ENCODE assay signal across 8 mouse cellular contexts in genomic region chr10:81430141-81430830, GRCm38 (mm10). TPM values are rescaled to one million over a fixed set of nuclear protein-coding genes. Genes with fewer than 3 reads are reported as not detected.
A peak's percentile ranks its signal among the peaks of the same experiment; 100 is the strongest.
DNase-seq lines count a peak whose midpoint lies in the region; ATAC-seq and TF ChIP-seq lines count a peak whose summit lies in the region.

No protein-coding gene starts in this region.

- no peaks in the 10 kb centered on the region for H3K27me3 ChIP-seq in C2C12 (ENCODE audit: control insufficient read depth, insufficient read depth, insufficient read length)
- H3K27me3 ChIP-seq in forebrain, embryonic 11.5 days (ENCODE audit: control insufficient read depth, insufficient read depth, low read length), result peaks cover 37% of the 10 kb centered on the region
- H3K27me3 ChIP-seq in heart, embryonic 16.5 days (ENCODE audit: control insufficient read depth, insufficient read depth, low read length), result no peaks in the 10 kb centered on the region
- H3K27me3 ChIP-seq in lung, embryonic 14.5 days (ENCODE audit: insufficient read depth, low read length), result no peaks in the 10 kb centered on the region; the same call in 1 of the 2 replicates

- H3K4me2 ChIP-seq in forebrain, embryonic 11.5 days (ENCODE audit: low read depth, low read length, severe bottlenecking), result peak overlapping the region; percentile 92
- peak overlapping the region; percentile 92 for H3K4me2 ChIP-seq in heart, embryonic 16.5 days (ENCODE audit: low read depth, low read length)
- H3K4me2 ChIP-seq in lung, embryonic 14.5 days, result peak overlapping the region; percentile 92

- peaks cover 39% of the 10 kb centered on the region for H3K79me2 ChIP-seq in C2C12 (ENCODE audit: control insufficient read depth, insufficient read depth)

- peak overlapping the region; percentile 75 for H3K27ac ChIP-seq in forebrain, embryonic 11.5 days (ENCODE audit: low read depth, low read length)
- H3K27ac ChIP-seq in heart, embryonic 16.5 days (ENCODE audit: low read length), result peak overlapping the region; percentile 98
- peak overlapping the region; percentile 95 for H3K27ac ChIP-seq in lung, embryonic 14.5 days (ENCODE audit: low read depth)

- peaks cover 24% of the 10 kb centered on the region for H3K79me3 ChIP-seq in C2C12 (ENCODE audit: low read depth)

- peaks cover 20% of the 10 kb centered on the region for H3K4me1 ChIP-seq in forebrain, embryonic 11.5 days (replicated peaks; ENCODE audit: control insufficient read depth, insufficient read depth, low read length)
- peaks cover 50% of the 10 kb centered on the region for H3K4me1 ChIP-seq in heart, embryonic 16.5 days (ENCODE audit: control insufficient read depth, insufficient read depth, low read length)
- peaks cover 9% of the 10 kb centered on the region; the same call in 1 of the 2 replicates for H3K4me1 ChIP-seq in lung, embryonic 14.5 days (ENCODE audit: insufficient read depth)

- no peaks in the 10 kb centered on the region for H3K9me3 ChIP-seq in forebrain, embryonic 11.5 days (ENCODE audit: control insufficient read depth, low read length)
- no peaks in the 10 kb centered on the region for H3K9me3 ChIP-seq in heart, embryonic 16.5 days (replicated peaks; ENCODE audit: control insufficient read depth, low read length)
- H3K9me3 ChIP-seq in lung, embryonic 14.5 days (ENCODE audit: low read depth, low read length), result no peaks in the 10 kb centered on the region

- WGBS in forebrain, embryonic 11.5 days, result under 1% methylated on average over 49 of the region's 89 CpGs
- under 1% methylated on average over 59 of the region's 89 CpGs for WGBS in heart, embryonic 16.5 days
- WGBS in lung, embryonic 14.5 days, result under 1% methylated on average over 59 of the region's 89 CpGs

- H3K9ac ChIP-seq in forebrain, embryonic 11.5 days (ENCODE audit: low read length), result peak overlapping the region; percentile 83
- peak overlapping the region; percentile 89 for H3K9ac ChIP-seq in heart, embryonic 16.5 days (ENCODE audit: low read length)
- peak overlapping the region; percentile 75 for H3K9ac ChIP-seq in lung, embryonic 14.5 days

- peak; percentile 84 to 92 for DNase-seq in adrenal gland, postnatal 36 days
- DNase-seq in forebrain, embryonic 11.5 days (ENCODE audit: low spot score), result peak; percentile 85
- peak; percentile 81 to 91 for DNase-seq in kidney, postnatal 36 days
- DNase-seq in lung, embryonic 14.5 days, result peak; percentile 88
- peak; percentile 86 for DNase-seq in ovary, postnatal 36 days (ENCODE audit: low spot score)
- DNase-seq in thymus, postnatal 10 days (ENCODE audit: low spot score in 2 of 2), result peak; percentile 49 to 72

- no peak for TF ChIP-seq CTCF in C2C12 (IDR thresholded peaks at IDR 0.05; ENCODE audit: control insufficient read depth, insufficient read depth, insufficient read length)
- TF ChIP-seq CTCF in lung, embryonic 14.5 days (IDR thresholded peaks at IDR 0.05; ENCODE audit: low read depth), result no peak

- H3K36me3 ChIP-seq in C2C12 (ENCODE audit: control insufficient read depth, insufficient read depth), result no peaks in the 10 kb centered on the region
- no peaks in the 10 kb centered on the region for H3K36me3 ChIP-seq in forebrain, embryonic 11.5 days (ENCODE audit: control insufficient read depth, insufficient read depth, low read length)
- H3K36me3 ChIP-seq in heart, embryonic 16.5 days (ENCODE audit: control insufficient read depth, insufficient read depth), result no peaks in the 10 kb centered on the region
- no peaks in the 10 kb centered on the region for H3K36me3 ChIP-seq in lung, embryonic 14.5 days (ENCODE audit: insufficient read depth)

- H3ac ChIP-seq in C2C12 (ENCODE audit: control insufficient read depth, insufficient read length, low read depth), result peak overlapping the region; percentile 89

- ATAC-seq in forebrain, embryonic 11.5 days (replicated peaks; ENCODE audit: low FRiP score), result peak; percentile 19; the same call in 1 of the 2 replicates
- peak; percentile 30 for ATAC-seq in heart, embryonic 16.5 days (replicated peaks; ENCODE audit: extremely low read depth, insufficient read depth, low FRiP score)
- peak; percentile 4; the same call in 1 of the 2 replicates for ATAC-seq in lung, embryonic 14.5 days (ENCODE audit: insufficient read depth)

- H3K4me3 ChIP-seq in C2C12 (ENCODE audit: insufficient read depth, poor library complexity, severe bottlenecking), result peak overlapping the region; percentile 59
- H3K4me3 ChIP-seq in forebrain, embryonic 11.5 days (ENCODE audit: low read depth, low read length), result peak overlapping the region; percentile 87
- peak overlapping the region; percentile 79 for H3K4me3 ChIP-seq in heart, embryonic 16.5 days (ENCODE audit: low read length)
- peak overlapping the region; percentile 78 for H3K4me3 ChIP-seq in lung, embryonic 14.5 days (ENCODE audit: low read depth, low read length)

TF ChIP-seq in C2C12, 6 proteins besides CTCF, POLR2A, EP300 and RAD21:
- TF ChIP-seq USF1 (IDR thresholded peaks at IDR 0.05; ENCODE audit: low read depth), result no peak
TF ChIP-seq in C2C12: peak in this region for 0.

RNA-seq across cellular contexts. Expression of gene Nfic, which starts 25.1 kb away (rescaled TPM):
- polyA plus RNA-seq in C2C12 (2012; fragmentation: generic; extraction: Trizol), result 86.7 TPM
- 100 to 1,000 TPM in 1 of 2 experiments, 10 to 100 TPM in 1; 93.2 to 114 TPM for total RNA-seq in adrenal gland, postnatal 36 days (2021)
- 10.5 and 10.8 TPM in 2 replicates for polyA plus RNA-seq in forebrain, embryonic 11.5 days (2014; fragmentation: Nextera tagmentation; extraction: Ambion mirVana)
- polyA plus RNA-seq in heart, embryonic 16.5 days (2015; fragmentation: Nextera tagmentation; extraction: Ambion mirVana), result 54.7 and 61.1 TPM in 2 replicates
- polyA plus RNA-seq in lung, embryonic 14.5 days (2014; fragmentation: Nextera tagmentation; extraction: Ambion mirVana), result 86.0 and 86.5 TPM in 2 replicates

RNA-seq across cellular contexts. Expression of gene Smim24, which starts 37.4 kb away (rescaled TPM):
- 0.32 TPM for polyA plus RNA-seq in C2C12 (2012; fragmentation: generic; extraction: Trizol)
- 1 to 10 TPM; 1.2 to 1.6 TPM for total RNA-seq in adrenal gland, postnatal 36 days (2021)
- 2.8 and 3.3 TPM in 2 replicates for polyA plus RNA-seq in forebrain, embryonic 11.5 days (2014; fragmentation: Nextera tagmentation; extraction: Ambion mirVana)
- 5.0 and 9.2 TPM in 2 replicates for polyA plus RNA-seq in heart, embryonic 16.5 days (2015; fragmentation: Nextera tagmentation; extraction: Ambion mirVana)
- polyA plus RNA-seq in lung, embryonic 14.5 days (2014; fragmentation: Nextera tagmentation; extraction: Ambion mirVana), result 2.8 and 3.3 TPM in 2 replicates

RNA-seq across cellular contexts. Expression of gene Gm48552, which starts 41.5 kb away (rescaled TPM):
- polyA plus RNA-seq in C2C12 (2012; fragmentation: generic; extraction: Trizol), result 0.20 TPM
- total RNA-seq in adrenal gland, postnatal 36 days (2021), result 1 to 10 TPM in 1 of 2 experiments, not detected in 1; 1.5 TPM
- polyA plus RNA-seq in forebrain, embryonic 11.5 days (2014; fragmentation: Nextera tagmentation; extraction: Ambion mirVana), result 1.1 and 3.0 TPM in 2 replicates
- polyA plus RNA-seq in heart, embryonic 16.5 days (2015; fragmentation: Nextera tagmentation; extraction: Ambion mirVana), result 0.55 and 0.83 TPM in 2 replicates
- 1.3 and 1.4 TPM in 2 replicates for polyA plus RNA-seq in lung, embryonic 14.5 days (2014; fragmentation: Nextera tagmentation; extraction: Ambion mirVana)

RNA-seq across cellular contexts. Expression of gene Gm48551, which starts 46.0 kb away (rescaled TPM):
- polyA plus RNA-seq in C2C12 (2012; fragmentation: generic; extraction: Trizol), result 1.7 TPM
- 1 to 10 TPM; 1.1 to 1.7 TPM for total RNA-seq in adrenal gland, postnatal 36 days (2021)
- polyA plus RNA-seq in forebrain, embryonic 11.5 days (2014; fragmentation: Nextera tagmentation; extraction: Ambion mirVana), result 3.0 and 3.5 TPM in 2 replicates
- 2.1 and 2.6 TPM in 2 replicates for polyA plus RNA-seq in heart, embryonic 16.5 days (2015; fragmentation: Nextera tagmentation; extraction: Ambion mirVana)
- polyA plus RNA-seq in lung, embryonic 14.5 days (2014; fragmentation: Nextera tagmentation; extraction: Ambion mirVana), result 2.8 and 3.8 TPM in 2 replicates

RNA-seq across cellular contexts. Expression of gene Dohh, which starts 46.1 kb away (rescaled TPM):
- 148 TPM for polyA plus RNA-seq in C2C12 (2012; fragmentation: generic; extraction: Trizol)
- total RNA-seq in adrenal gland, postnatal 36 days (2021), result 10 to 100 TPM; 48.9 to 54.0 TPM
- polyA plus RNA-seq in forebrain, embryonic 11.5 days (2014; fragmentation: Nextera tagmentation; extraction: Ambion mirVana), result 61.0 and 66.3 TPM in 2 replicates
- 83.4 and 86.2 TPM in 2 replicates for polyA plus RNA-seq in heart, embryonic 16.5 days (2015; fragmentation: Nextera tagmentation; extraction: Ambion mirVana)
- polyA plus RNA-seq in lung, embryonic 14.5 days (2014; fragmentation: Nextera tagmentation; extraction: Ambion mirVana), result 57.5 and 67.0 TPM in 2 replicates

Comparison
In these comparisons a context has a peak if more than half of its experiments do, and no peak if none do; other contexts are left out.
1. Peak in every context shown above with its lines: DNase-seq, ATAC-seq, H3K4me3 ChIP-seq and H3K27ac ChIP-seq.